Mouse (Mus musculus): ENCODE measurements around the gene Caly. TPM values are rescaled to one million over a fixed set of nuclear protein-coding genes. Genes with fewer than 3 reads are reported as not detected.

The Caly gene
- polyA plus RNA-seq, 1 experiment from 2014 or later = not detected

DNA sequence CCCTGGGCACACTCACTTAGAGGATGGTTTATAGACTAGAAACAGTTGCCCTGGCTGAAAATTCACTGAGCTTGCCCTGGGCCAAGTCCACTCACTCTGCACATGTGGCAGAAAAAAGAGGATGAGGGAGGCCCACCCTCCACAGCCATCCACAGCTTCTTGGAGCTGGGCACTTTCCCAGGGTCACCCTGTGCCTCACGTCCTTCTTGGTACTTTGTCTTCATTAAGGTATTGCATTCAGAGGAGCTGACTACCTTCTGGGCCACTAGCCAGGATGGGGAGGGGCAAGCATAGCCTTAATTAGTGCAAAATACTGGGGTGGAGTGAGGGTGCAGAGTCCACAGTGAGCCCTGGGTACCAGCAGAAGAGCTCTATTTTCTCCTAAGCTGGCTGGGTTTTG is 13.2 kb upstream of the Caly start:
- ATAC-seq (ENCODE audit: low read depth) = no peak
- Histone ChIP-seq H3K9ac (ENCODE audit: low read depth, low read length) (no peak overlapping the region), H3K27me3 (ENCODE audit: control insufficient read depth, insufficient read depth, low read depth, low read length) (no peaks in the 10 kb centered on the region), H3K9me3 (replicated peaks; ENCODE audit: control insufficient read depth, low read length) (no peaks in the 10 kb centered on the region), H3K36me3 (ENCODE audit: control insufficient read depth, insufficient read depth) (no peaks in the 10 kb centered on the region), H3K4me3 (ENCODE audit: low read depth, low read length) (no peak overlapping the region), H3K27ac (ENCODE audit: low read length) (no peak overlapping the region), H3K4me2 (ENCODE audit: low read depth, low read length) (no peak overlapping the region), H3K4me1 (ENCODE audit: control insufficient read depth, low read depth, low read length) (no peaks in the 10 kb centered on the region)
- 50% methylated on average over 1 of the region's 1 CpGs for WGBS (ENCODE audit: insufficient replicate concordance)

DNA sequence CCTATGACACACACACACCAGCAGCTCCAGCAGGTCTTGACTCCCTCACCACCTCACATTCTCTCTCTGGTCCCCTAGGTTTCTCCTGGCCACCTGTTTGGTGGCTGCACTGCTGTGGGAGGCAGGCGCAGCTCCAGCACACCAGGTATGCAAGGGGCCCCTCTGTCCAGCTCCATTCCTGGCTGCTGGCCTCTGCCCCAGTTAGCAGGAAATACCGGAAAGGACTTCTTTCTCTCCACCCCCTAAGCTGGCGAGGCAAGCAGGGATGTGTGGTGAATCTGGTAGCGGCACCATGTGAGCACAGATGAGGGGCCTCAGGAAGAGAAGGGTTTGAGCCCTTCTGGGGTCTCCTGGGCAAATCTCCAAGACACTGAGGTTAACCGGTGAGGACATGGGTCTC is 12.6 kb upstream of the Caly start:
- Histone ChIP-seq H3K27ac (ENCODE audit: low read length) (no peak overlapping the region), H3K9ac (ENCODE audit: low read depth, low read length) (no peak overlapping the region), H3K4me1 (ENCODE audit: control insufficient read depth, low read depth, low read length) (no peaks in the 10 kb centered on the region), H3K27me3 (ENCODE audit: control insufficient read depth, insufficient read depth, low read depth, low read length) (no peaks in the 10 kb centered on the region), H3K4me3 (ENCODE audit: low read depth, low read length) (no peak overlapping the region), H3K4me2 (ENCODE audit: low read depth, low read length) (no peak overlapping the region), H3K9me3 (replicated peaks; ENCODE audit: control insufficient read depth, low read length) (no peaks in the 10 kb centered on the region), H3K36me3 (ENCODE audit: control insufficient read depth, insufficient read depth) (no peaks in the 10 kb centered on the region)
- no peak for ATAC-seq (ENCODE audit: low read depth)
- WGBS (ENCODE audit: insufficient replicate concordance) = 47% methylated on average over 5 of the region's 5 CpGs

DNA sequence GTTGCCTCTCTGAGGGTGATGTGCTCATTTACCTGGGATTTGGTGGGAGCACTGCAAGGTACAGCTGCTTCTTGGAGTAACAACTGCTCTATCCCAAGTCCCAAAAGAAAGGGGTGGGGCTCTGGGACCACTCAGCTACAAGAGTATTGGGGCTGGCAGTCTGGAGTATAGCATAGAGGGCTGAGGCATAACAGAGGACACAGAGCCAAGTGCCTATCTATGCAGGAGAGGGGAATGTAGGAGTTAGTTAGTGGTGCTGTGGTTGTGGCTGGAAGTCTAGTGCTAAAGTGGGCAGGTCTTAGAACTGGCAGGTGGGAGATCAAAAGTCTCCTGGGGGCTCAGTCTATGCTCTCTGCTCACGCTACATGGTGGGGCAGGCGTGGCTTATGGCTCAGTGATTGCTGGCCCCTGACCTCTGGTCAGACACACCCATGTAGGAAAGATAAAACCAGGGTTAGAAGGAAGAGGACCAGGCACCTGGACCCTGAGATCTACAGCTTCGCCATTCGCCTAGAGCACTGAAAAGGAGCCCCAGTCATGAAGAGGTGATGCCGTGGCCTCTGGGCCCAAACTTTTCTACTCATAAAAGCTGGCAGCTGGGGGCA is 10.7 kb upstream of the Caly start, which contains the start of gene Prap1:
Prap1 (plus strand) TSS at position 472 of the 605 bp plus-strand sequence.
- H3K4me2 ChIP-seq (ENCODE audit: low read depth, low read length) = no peak within 1 kb of the TSS
- H3K9me3 ChIP-seq (replicated peaks; ENCODE audit: control insufficient read depth, low read length) = no peaks in the 10 kb centered on the region
- H3K36me3 ChIP-seq (ENCODE audit: control insufficient read depth, insufficient read depth) = no peaks in the 10 kb centered on the region
- H3K27me3 ChIP-seq (ENCODE audit: control insufficient read depth, insufficient read depth, low read depth, low read length) = no peaks in the 10 kb centered on the region
- H3K4me3 ChIP-seq (ENCODE audit: low read depth, low read length) = no peak within 1 kb of the TSS
- no peak for ATAC-seq (ENCODE audit: low read depth)
- H3K9ac ChIP-seq (ENCODE audit: low read depth, low read length) = no peak within 1 kb of the TSS
- H3K4me1 ChIP-seq (ENCODE audit: control insufficient read depth, low read depth, low read length) = no peaks in the 10 kb centered on the region
- 53% methylated on average over 5 of the region's 5 CpGs for WGBS (ENCODE audit: insufficient replicate concordance)
- no peak within 1 kb of the TSS for H3K27ac ChIP-seq (ENCODE audit: low read length)

DNA sequence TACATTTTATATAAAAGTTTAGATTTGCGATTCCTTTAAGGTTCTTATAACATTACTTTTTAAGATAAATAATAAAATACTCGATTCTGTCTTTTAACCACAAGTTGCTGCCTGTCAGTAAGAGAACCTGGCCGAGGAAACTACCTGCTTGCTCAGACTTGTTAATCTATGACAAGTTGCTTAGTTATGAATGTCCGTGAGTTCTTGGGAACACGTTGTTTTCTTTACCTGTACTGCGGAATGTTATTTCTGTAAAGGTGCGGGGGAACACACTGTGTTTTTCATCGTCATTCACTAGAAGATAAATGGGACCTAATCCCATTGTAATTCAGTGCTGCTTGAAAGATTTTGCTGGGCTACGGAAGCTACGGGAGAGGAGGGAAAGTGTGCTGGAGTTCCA is 8.3 kb upstream of the Caly start:
- Histone ChIP-seq H3K9me3 (replicated peaks; ENCODE audit: control insufficient read depth, low read length) (no peaks in the 10 kb centered on the region), H3K36me3 (ENCODE audit: control insufficient read depth, insufficient read depth) (no peaks in the 10 kb centered on the region), H3K27ac (ENCODE audit: low read length) (no peak overlapping the region), H3K9ac (ENCODE audit: low read depth, low read length) (no peak overlapping the region), H3K4me1 (ENCODE audit: control insufficient read depth, low read depth, low read length) (no peaks in the 10 kb centered on the region), H3K27me3 (ENCODE audit: control insufficient read depth, insufficient read depth, low read depth, low read length) (no peaks in the 10 kb centered on the region), H3K4me3 (ENCODE audit: low read depth, low read length) (no peak overlapping the region), H3K4me2 (ENCODE audit: low read depth, low read length) (no peak overlapping the region)
- ATAC-seq (ENCODE audit: low read depth) = no peak
- 72% methylated on average over 10 of the region's 10 CpGs for WGBS (ENCODE audit: insufficient replicate concordance)

DNA sequence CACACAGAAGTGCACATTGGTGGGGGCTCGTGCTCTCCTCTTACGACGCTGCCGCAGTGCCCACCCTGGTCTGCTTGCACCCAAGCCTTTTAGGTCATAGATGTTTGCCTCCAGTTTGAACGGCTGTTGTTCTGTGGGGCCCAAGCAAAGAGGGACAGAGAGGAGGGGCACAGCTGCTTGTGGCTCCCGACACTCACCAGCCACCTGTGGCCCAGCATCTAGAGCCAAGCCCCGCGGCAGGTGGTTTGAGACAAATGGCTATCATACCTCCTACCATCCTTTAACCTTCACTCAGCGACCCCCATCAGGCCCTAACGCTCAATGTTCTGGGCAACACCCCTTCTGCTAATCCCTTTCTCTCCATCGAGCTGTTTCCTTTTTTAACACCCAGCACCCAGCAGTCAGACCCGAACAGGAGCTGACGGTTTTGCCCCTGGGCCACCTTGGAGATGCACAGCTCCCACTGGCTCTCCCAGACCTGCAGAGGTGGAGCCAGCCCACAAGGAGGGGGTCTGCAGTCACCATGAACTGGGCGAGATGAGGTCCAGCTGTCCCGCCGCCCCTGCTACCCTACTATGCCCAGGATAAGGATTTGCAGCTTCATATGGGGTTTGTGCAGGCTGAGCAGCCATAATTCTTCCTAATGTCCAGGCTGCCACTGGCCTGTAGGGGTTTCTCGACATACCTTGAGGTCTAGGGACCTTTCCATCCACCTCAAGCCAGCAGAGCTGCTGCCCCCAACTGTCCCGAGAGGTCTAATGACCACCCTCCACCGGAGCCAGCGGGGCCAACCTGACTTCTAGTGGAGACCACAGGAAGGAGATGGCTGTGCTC is 723 bp downstream of the Caly start:
- no peak overlapping the region for H3K4me2 ChIP-seq (ENCODE audit: low read depth, low read length)
- ATAC-seq (ENCODE audit: low read depth) = no peak

DNA sequence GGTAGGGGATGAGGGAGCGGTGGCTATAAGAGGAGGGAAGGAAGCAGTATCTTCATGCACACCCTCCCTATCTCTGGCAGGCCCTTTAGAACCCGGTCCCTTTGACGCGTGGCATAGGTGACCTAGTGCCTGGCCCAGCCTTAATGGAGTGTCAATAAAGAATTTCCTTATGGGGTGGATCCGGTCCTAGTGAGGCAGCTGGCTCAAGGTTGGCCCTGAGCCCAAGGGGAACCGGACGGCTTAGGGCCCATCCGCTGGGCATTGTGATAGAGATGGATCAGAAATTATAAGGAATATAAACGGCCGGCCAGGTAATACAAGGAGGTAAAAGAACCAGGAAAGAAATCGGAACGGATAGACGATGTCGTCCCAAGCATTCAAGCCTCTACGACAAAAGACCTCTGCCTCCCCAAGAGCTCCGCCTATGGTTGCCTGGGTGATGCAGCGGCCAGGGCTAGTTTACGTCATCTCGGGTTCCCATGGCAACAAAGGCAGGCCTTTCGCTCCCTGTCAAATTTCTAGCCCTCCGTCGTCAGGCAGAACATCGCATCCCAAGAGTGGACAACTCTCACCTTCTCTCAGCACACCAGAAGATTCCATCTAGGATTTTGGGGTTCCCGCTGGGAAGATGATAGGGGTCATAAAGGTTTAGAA is 1.7 kb downstream of the Caly start:
- no peak overlapping the region for H3K4me2 ChIP-seq (ENCODE audit: low read depth, low read length)
- H3K27ac ChIP-seq (ENCODE audit: low read length) = no peak overlapping the region
- no peaks in the 10 kb centered on the region for H3K9me3 ChIP-seq (replicated peaks; ENCODE audit: control insufficient read depth, low read length)
- no peaks in the 10 kb centered on the region for H3K4me1 ChIP-seq (ENCODE audit: control insufficient read depth, low read depth, low read length)
- peak; percentile 13; the same call in 1 of the 2 replicates for ATAC-seq (ENCODE audit: low read depth)
- no peak overlapping the region for H3K4me3 ChIP-seq (ENCODE audit: low read depth, low read length)
- no peaks in the 10 kb centered on the region for H3K36me3 ChIP-seq (ENCODE audit: control insufficient read depth, insufficient read depth)
- no peak overlapping the region for H3K9ac ChIP-seq (ENCODE audit: low read depth, low read length)
- WGBS (ENCODE audit: insufficient replicate concordance) = 5% methylated on average over 24 of the region's 24 CpGs
- peaks cover 31% of the 10 kb centered on the region for H3K27me3 ChIP-seq (ENCODE audit: control insufficient read depth, insufficient read depth, low read depth, low read length)

More for the DNA sequence above, 723 bp downstream of the Caly start:
- Histone ChIP-seq H3K27ac (ENCODE audit: low read length) (no peak overlapping the region), H3K9ac (ENCODE audit: low read depth, low read length) (no peak overlapping the region), H3K9me3 (replicated peaks; ENCODE audit: control insufficient read depth, low read length) (no peaks in the 10 kb centered on the region), H3K4me3 (ENCODE audit: low read depth, low read length) (no peak overlapping the region), H3K36me3 (ENCODE audit: control insufficient read depth, insufficient read depth) (no peaks in the 10 kb centered on the region), H3K4me1 (ENCODE audit: control insufficient read depth, low read depth, low read length) (no peaks in the 10 kb centered on the region), H3K27me3 (ENCODE audit: control insufficient read depth, insufficient read depth, low read depth, low read length) (peaks cover 31% of the 10 kb centered on the region)
- WGBS (ENCODE audit: insufficient replicate concordance) = 20% methylated on average over 20 of the region's 20 CpGs

DNA sequence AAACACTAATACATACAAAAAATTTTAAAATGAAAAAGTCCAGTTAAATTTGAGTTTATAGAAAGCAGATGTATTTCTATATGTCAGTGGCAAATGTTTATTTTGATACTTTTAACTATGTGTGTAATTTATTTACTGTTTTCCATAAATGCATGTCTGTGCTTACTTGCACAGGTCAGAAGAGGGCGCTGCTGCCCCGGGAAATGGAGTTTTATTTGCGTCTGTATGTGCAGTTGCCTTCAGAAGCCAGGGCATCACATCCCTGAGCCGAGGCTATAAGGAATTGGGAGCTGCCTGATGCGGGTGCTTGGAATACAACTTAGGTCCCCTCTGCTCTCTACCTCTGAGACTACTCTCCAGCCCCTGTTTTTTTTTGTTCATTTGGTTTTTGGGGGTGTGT is 3.6 kb downstream of the Caly start:
- ATAC-seq (ENCODE audit: low read depth) = no peak
- 2% methylated on average over 5 of the region's 5 CpGs for WGBS (ENCODE audit: insufficient replicate concordance)

DNA sequence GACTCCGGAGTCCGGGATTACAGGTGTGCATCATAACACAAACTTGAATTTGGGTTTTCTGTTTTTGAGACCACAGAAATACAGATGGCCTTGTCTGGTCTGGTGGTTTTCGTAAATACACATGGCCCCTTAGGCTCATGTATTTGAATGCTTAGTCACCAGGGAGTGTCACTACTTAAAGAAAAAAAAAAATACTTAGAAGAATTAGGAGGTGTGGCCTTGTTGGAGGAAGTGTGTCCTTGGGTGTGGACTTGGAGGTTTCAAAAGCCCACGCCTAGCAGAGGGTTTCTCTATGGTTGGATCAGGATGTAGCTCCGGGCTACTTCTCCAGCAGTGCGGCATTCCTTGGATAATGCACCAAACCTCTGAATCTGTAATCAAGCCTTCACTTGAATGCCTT is 4.7 kb downstream of the Caly start:
- H3K9me3 ChIP-seq (replicated peaks; ENCODE audit: control insufficient read depth, low read length) = no peaks in the 10 kb centered on the region
- H3K36me3 ChIP-seq (ENCODE audit: control insufficient read depth, insufficient read depth) = no peaks in the 10 kb centered on the region
- H3K4me2 ChIP-seq (ENCODE audit: low read depth, low read length) = no peak overlapping the region
- no peaks in the 10 kb centered on the region for H3K4me1 ChIP-seq (ENCODE audit: control insufficient read depth, low read depth, low read length)
- no peak overlapping the region for H3K9ac ChIP-seq (ENCODE audit: low read depth, low read length)
- ATAC-seq (ENCODE audit: low read depth) = no peak
- H3K27me3 ChIP-seq (ENCODE audit: control insufficient read depth, insufficient read depth, low read depth, low read length) = peaks cover 34% of the 10 kb centered on the region
- no peak overlapping the region for H3K27ac ChIP-seq (ENCODE audit: low read length)
- WGBS (ENCODE audit: insufficient replicate concordance) = 53% methylated on average over 6 of the region's 6 CpGs
- H3K4me3 ChIP-seq (ENCODE audit: low read depth, low read length) = no peak overlapping the region

More for the DNA sequence above, 3.6 kb downstream of the Caly start:
- no peaks in the 10 kb centered on the region for H3K36me3 ChIP-seq (ENCODE audit: control insufficient read depth, insufficient read depth)
- H3K4me2 ChIP-seq (ENCODE audit: low read depth, low read length) = no peak overlapping the region
- H3K9ac ChIP-seq (ENCODE audit: low read depth, low read length) = no peak overlapping the region
- H3K27ac ChIP-seq (ENCODE audit: low read length) = no peak overlapping the region
- no peak overlapping the region for H3K4me3 ChIP-seq (ENCODE audit: low read depth, low read length)
- H3K27me3 ChIP-seq (ENCODE audit: control insufficient read depth, insufficient read depth, low read depth, low read length) = peaks cover 31% of the 10 kb centered on the region
- no peaks in the 10 kb centered on the region for H3K9me3 ChIP-seq (replicated peaks; ENCODE audit: control insufficient read depth, low read length)
- H3K4me1 ChIP-seq (ENCODE audit: control insufficient read depth, low read depth, low read length) = no peaks in the 10 kb centered on the region
